Mouse (Mus musculus) effector memory CD4-positive, alpha-beta T cell, adult 5 months (primary cell): Measurements from ENCODE around the gene Atic. TPM values are rescaled to one million over a fixed set of nuclear protein-coding genes. Genes with fewer than 3 reads are reported as not detected.

Source experiments
- polyA plus RNA-seq: library from polyadenylated mRNA; unstranded; fragments of 100-300 nt; shearing (Covaris generic); gene quantifications from one replicate; pipeline ENCODE4 v1.2.1, GENCODE M21; 2017

Atic gene
- 24.2 TPM for polyA plus RNA-seq

DNA sequence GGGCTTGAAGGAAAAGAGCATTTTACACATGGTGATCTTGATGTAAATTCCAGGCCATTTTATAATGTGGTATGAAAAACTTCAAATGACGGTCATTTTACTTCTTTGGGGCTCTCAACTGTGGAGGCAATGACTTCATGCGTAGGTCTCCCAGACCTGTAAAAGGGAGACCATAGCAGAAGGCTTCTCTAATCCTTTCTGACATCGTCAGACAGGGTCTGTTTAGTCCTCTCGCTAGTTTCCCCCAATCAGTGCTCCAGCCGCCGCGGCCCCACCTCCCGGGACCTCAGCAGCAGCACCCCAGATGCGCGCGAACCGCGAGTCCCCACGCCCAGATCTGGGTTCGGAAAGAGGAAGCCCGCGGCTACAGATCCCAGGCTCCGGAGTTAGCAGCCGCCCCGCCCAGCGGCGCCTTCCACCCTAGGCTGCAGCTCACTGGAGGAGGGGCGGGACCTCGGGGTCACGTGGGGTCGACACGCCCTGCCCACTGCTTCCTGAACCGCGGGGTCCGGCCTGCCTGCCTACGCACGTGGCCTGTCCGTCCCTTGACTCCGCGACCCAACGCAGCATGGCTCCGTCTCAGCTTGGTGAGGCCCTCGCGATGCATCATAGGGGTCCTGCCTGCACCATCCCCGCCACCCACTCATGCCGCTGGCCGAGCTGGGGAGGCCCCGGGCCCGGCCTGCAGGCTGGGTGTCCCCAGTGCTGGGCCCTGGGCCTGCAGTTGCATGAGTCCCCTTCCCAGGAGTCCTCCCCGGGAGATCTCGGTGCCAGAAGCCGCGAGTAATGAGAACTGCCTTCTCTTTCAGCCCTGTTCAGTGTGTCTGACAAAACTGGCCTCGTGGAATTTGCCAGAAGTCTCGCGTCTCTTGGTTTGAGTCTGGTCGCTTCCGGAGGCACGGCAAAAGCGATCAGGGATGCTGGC lies at the start of gene Atic:
Gene Atic (plus strand): TSS at position 463 of the 925 bp plus-strand sequence.

Other genes starting within 250 kb of the Atic start
- 0.41 TPM for gene Abca12, start 142.2 kb upstream of the Atic start, polyA plus RNA-seq
- gene Fn1, start 96.0 kb downstream of the Atic start, polyA plus RNA-seq: 0.32 TPM